Mouse (Mus musculus): ENCODE results near the gene Atp1a1.

Gene Atp1a1

GRCm38 (mm10) chr3:101611012-101611812 is 6.7 kb upstream of the Atp1a1 start:
- no peak for DNase-seq

GRCm38 (mm10) chr3:101609302-101609701 is 4.8 kb upstream of the Atp1a1 start:
- DNase-seq: no peak

GRCm38 (mm10) chr3:101606861-101607455 is 2.5 kb upstream of the Atp1a1 start:
- no peak for DNase-seq

- DNase-seq: no peak
These were observed 1.2 kb upstream of the Atp1a1 start for GRCm38 (mm10) chr3:101605721-101606120.

- DNase-seq: no peak
These were observed 807 bp upstream of the Atp1a1 start for GRCm38 (mm10) chr3:101605291-101605690.

- peak; percentile 76 for DNase-seq
These were observed 579 bp downstream of the Atp1a1 start for GRCm38 (mm10) chr3:101603661-101604549.

- no peak for DNase-seq
These were observed 1.3 kb downstream of the Atp1a1 start for GRCm38 (mm10) chr3:101603194-101603593.

GRCm38 (mm10) chr3:101602511-101603055 is 1.9 kb downstream of the Atp1a1 start:
- DNase-seq: no peak

GRCm38 (mm10) chr3:101601687-101602086 is 2.8 kb downstream of the Atp1a1 start:
- no peak for DNase-seq

GRCm38 (mm10) chr3:101601003-101601525 is 3.4 kb downstream of the Atp1a1 start:
- DNase-seq: no peak

GRCm38 (mm10) chr3:101599920-101600741 is 4.4 kb downstream of the Atp1a1 start:
- DNase-seq: no peak

GRCm38 (mm10) chr3:101599191-101599919 is 5.1 kb downstream of the Atp1a1 start:
- DNase-seq: no peak

GRCm38 (mm10) chr3:101598231-101598905 is 6.1 kb downstream of the Atp1a1 start:
- peak; percentile 60 for DNase-seq

- DNase-seq: no peak
These were observed 7.0 kb downstream of the Atp1a1 start for GRCm38 (mm10) chr3:101597317-101598096.

- DNase-seq: no peak
These were observed 7.8 kb downstream of the Atp1a1 start for GRCm38 (mm10) chr3:101596686-101597085.

- peak; percentile 65 for DNase-seq
These were observed 8.4 kb downstream of the Atp1a1 start for GRCm38 (mm10) chr3:101595866-101596630.

GRCm38 (mm10) chr3:101594982-101595381 is 9.5 kb downstream of the Atp1a1 start:
- no peak for DNase-seq

GRCm38 (mm10) chr3:101593266-101593651 is 11.2 kb downstream of the Atp1a1 start:
- no peak for DNase-seq

All from layer of hippocampus, adult 9-11 months (tissue).